Mouse (Mus musculus) intestine, embryonic 16.5 days (tissue): Measurements from ENCODE around the gene Fcna. TPM values are rescaled to one million over a fixed set of nuclear protein-coding genes. Genes with fewer than 3 reads are reported as not detected.
A peak's percentile ranks its signal among the peaks of the same experiment; 100 is the strongest.

Source experiments
- ATAC-seq: fragments of 200-750 bp; cut with Nextera tagmentation; 2 replicates; pipeline ENCODE4 v1.8.0; 2017; ENCODE audit warnings: moderate TSS enrichment, moderate library complexity
- H3K27ac ChIP-seq: fragments of 300-500 bp; sonication (generic); 2 replicates; pipeline ENCODE4 v1.5.1; 2014; ENCODE audit warnings: mild to moderate bottlenecking, low read length
- H3K27me3 ChIP-seq: fragments of 300-500 bp; sonication (generic); replicated peaks from 2 replicates; pipeline ENCODE4 v1.6.1; 2014; ENCODE audit warnings: low read length, control low read depth, mixed read lengths; ENCODE audit not compliant: control insufficient read depth, insufficient read depth
- H3K36me3 ChIP-seq: fragments of 300-500 bp; sonication (generic); 2 replicates; pipeline ENCODE4 v1.6.1; 2014; ENCODE audit warnings: low read length, control low read depth; ENCODE audit not compliant: control insufficient read depth, insufficient read depth
- H3K4me1 ChIP-seq: fragments of 300-500 bp; sonication (generic); 2 replicates; pipeline ENCODE4 v1.6.1; 2014; ENCODE audit warnings: low read length, control low read depth, mixed read lengths; ENCODE audit not compliant: control insufficient read depth, insufficient read depth
- H3K4me2 ChIP-seq: fragments of 300-500 bp; sonication (generic); 2 replicates; pipeline ENCODE4 v1.6.1; 2014; ENCODE audit warnings: low read depth, low read length, control low read depth
- H3K4me3 ChIP-seq: fragments of 300-500 bp; sonication (generic); 2 replicates; pipeline ENCODE4 v1.5.1; 2014; ENCODE audit warnings: mild to moderate bottlenecking, low read length
- H3K9ac ChIP-seq: fragments of 300-500 bp; sonication (generic); 2 replicates; pipeline ENCODE4 v1.6.1; 2014; ENCODE audit warnings: low read depth, low read length
- H3K9me3 ChIP-seq: fragments of 300-500 bp; sonication (generic); 2 replicates; pipeline ENCODE4 v1.6.1; 2016; ENCODE audit warnings: low read length, control low read depth; ENCODE audit not compliant: control insufficient read depth
- whole genome bisulfite sequencing: fragments of 180-500 bp; shearing (Covaris S2); extraction: QIAGEN DNeasy Blood & Tissue Kit; methylation state at CpG from one replicate; pipeline ENCODE4 v1.1.7; 2014; 5-methylcytosine and 5-hydroxymethylcytosine counted together
- polyA plus RNA-seq: library from polyadenylated mRNA; unstranded; fragments of >200 nt; fragmentation: Nextera tagmentation; extraction: Ambion mirVana; gene quantifications from 2 replicates; pipeline ENCODE4 v1.2.1, GENCODE M21; 2015

Fcna gene
- polyA plus RNA-seq, 1 experiment from 2014 or later: 7.1 TPM

GRCm38 (mm10) chr2:25620386-25620785 lies 7.4 kb downstream of the Fcna start:
- Histone ChIP-seq H3K9me3 (no peaks in the 10 kb centered on the region), H3K27me3 (peaks cover 17% of the 10 kb centered on the region; the same call in 1 of the 2 replicates), H3K4me3 (no peak overlapping the region), H3K9ac (no peak overlapping the region), H3K27ac (no peak overlapping the region), H3K4me1 (peaks cover 7% of the 10 kb centered on the region; the same call in 1 of the 2 replicates), H3K4me2 (no peak overlapping the region), H3K36me3 (no peaks in the 10 kb centered on the region)
- 82% methylated on average over 6 of the region's 6 CpGs for WGBS
- no peak for ATAC-seq

GRCm38 (mm10) chr2:25617578-25617977 lies 10.3 kb downstream of the Fcna start, which contains the start of gene Ccdc183:
Ccdc183 (minus strand) TSS chr2:25617678.
- Histone ChIP-seq H3K36me3 (no peaks in the 10 kb centered on the region), H3K4me1 (peaks cover 7% of the 10 kb centered on the region; the same call in 1 of the 2 replicates), H3K27me3 (peaks cover 25% of the 10 kb centered on the region; the same call in 1 of the 2 replicates), H3K9me3 (no peaks in the 10 kb centered on the region), H3K4me3 (no peak within 1 kb of the TSS), H3K27ac (no peak within 1 kb of the TSS), H3K4me2 (no peak within 1 kb of the TSS), H3K9ac (no peak within 1 kb of the TSS)
- ATAC-seq: no peak
- 80% methylated on average over 3 of the region's 3 CpGs for WGBS

DNA sequence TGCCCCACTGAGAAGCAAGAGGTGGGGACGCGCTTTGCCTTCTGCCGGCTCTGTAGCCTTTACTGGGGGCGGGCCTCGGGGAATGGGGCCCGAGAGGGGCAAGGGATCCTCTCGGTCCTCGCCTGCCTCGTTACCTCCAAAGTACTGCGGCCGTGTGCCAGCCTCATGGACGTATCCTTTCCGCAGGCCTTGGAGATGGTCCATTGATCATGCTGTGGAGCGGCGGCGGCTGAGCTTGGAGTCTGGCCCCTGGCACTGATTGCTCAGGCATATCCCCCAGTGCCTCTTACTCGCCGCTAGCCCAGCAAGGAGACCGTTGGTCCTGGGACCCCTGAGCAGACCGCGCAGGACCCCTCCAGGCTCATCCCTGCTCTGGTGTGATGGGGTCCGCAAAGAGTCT lies 11.4 kb downstream of the Fcna start:
- no peak overlapping the region for H3K9ac ChIP-seq
- H3K27me3 ChIP-seq: peaks cover 25% of the 10 kb centered on the region; the same call in 1 of the 2 replicates
- no peak for ATAC-seq
- H3K4me3 ChIP-seq: peak overlapping the region; percentile 25
- H3K4me1 ChIP-seq: peaks cover 7% of the 10 kb centered on the region; the same call in 1 of the 2 replicates
- H3K9me3 ChIP-seq: no peaks in the 10 kb centered on the region
- WGBS: 16% methylated on average over 22 of the region's 22 CpGs
- H3K36me3 ChIP-seq: no peaks in the 10 kb centered on the region
- H3K4me2 ChIP-seq: peak overlapping the region; percentile 52
- no peak overlapping the region for H3K27ac ChIP-seq

DNA sequence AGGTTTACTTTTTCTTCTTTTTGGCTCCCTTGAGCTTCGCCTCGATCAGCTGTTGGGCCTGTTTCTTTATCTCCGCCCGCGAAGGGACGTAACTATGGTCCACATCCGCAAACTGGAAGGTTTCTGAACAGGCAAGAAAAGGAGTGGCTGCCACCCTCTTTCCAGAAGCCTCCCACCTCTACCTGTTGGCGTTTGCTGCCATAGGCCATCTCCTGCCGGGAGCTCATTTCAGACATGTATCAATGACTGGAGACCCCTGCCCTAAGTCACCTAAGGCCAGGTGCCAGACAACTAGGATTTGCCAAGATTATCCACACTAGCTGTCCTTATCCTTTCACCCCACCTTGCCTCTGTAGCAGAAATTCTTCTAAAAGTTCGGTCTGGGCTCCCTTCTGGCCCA lies 19.2 kb downstream of the Fcna start:
- Histone ChIP-seq H3K4me3 (peak overlapping the region; percentile 100), H3K4me1 (peaks cover 16% of the 10 kb centered on the region), H3K27ac (peak overlapping the region; percentile 93; the same call in 1 of the 2 replicates), H3K9me3 (no peaks in the 10 kb centered on the region), H3K4me2 (peak overlapping the region; percentile 59), H3K36me3 (no peaks in the 10 kb centered on the region), H3K27me3 (no peaks in the 10 kb centered on the region), H3K9ac (peak overlapping the region; percentile 99)
- ATAC-seq: peak; percentile 23
- 58% methylated on average over 10 of the region's 10 CpGs for WGBS

DNA sequence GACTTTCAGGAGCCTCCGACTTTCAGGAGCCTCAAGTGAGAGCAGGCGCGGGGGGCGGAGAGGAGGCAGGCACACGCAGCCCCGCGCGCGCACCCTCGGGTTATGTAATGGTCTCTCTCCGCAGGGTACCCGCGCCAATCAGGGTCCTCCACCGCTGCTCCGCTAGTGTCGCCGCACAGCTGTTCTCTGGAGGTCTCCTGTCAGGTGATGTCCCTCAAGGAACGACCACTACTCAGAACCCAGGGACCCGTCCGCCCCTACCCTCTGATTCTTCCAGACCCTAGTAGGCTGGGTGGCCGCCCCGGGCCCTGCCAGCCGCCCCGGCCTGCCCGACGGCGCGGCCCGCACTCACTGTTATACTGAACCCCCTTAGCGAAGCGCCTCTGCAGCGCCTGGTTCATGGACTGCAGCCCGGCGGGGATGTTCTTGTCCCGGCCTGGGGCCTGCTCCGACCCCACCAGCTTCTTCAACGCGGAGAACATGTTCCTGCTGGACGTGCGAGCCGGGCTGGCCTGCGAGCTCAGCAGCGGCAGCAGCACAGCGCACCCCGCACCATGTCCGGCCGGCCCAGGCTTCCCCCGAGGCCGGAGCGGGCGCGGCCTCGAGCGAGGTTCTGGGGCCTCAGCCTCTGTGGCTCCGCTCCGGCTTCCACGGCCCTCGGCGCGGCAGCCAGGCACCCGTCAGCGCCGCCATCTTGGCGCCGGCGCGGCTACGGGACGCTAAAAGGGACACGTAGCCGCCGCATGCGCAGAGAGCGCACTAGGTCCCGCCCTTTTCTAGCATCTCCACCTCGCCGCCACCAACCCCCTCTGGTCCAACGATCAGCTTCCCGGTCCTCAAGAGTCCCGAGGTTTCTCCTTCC lies 19.8 kb downstream of the Fcna start, which contains the start of gene Rabl6:
TSS of gene Rabl6 (minus strand) at position 761 of the 862 bp plus-strand sequence.
- peak; percentile 93 for ATAC-seq
- Histone ChIP-seq H3K4me1 (peaks cover 16% of the 10 kb centered on the region), H3K9ac (peak within 1 kb of the TSS; percentile 99), H3K4me3 (peak within 1 kb of the TSS; percentile 100), H3K27me3 (no peaks in the 10 kb centered on the region), H3K4me2 (peak within 1 kb of the TSS; percentile 59), H3K36me3 (no peaks in the 10 kb centered on the region), H3K9me3 (no peaks in the 10 kb centered on the region), H3K27ac (peak within 1 kb of the TSS; percentile 93)
- under 1% methylated on average over 79 of the region's 80 CpGs for WGBS

DNA sequence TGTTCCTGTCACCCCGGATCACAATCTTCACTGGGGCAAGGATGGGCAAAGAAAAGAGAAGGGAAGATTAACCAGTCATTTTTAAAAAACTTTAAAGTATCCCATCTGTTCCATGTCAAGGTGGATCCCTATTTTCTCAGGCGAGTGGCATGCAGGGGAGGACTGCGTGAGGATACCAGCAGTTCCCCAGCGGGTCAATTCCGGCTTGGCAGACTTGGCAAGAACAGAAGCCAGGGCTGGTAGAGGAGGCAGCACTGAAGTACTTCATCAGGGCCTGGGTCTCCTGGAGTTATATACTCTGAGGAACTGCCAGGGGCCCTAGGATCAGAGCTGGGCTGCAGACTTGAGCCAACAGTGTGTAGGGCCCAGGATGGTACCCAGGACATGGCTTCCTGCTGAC lies 25.3 kb downstream of the Fcna start:
- H3K9ac ChIP-seq: no peak overlapping the region
- no peak overlapping the region for H3K4me3 ChIP-seq
- H3K36me3 ChIP-seq: peaks cover 13% of the 10 kb centered on the region
- ATAC-seq: no peak
- WGBS: 91% methylated on average over 5 of the region's 5 CpGs
- H3K27ac ChIP-seq: no peak overlapping the region
- H3K4me1 ChIP-seq: peaks cover 11% of the 10 kb centered on the region
- no peak overlapping the region for H3K4me2 ChIP-seq
- no peaks in the 10 kb centered on the region for H3K9me3 ChIP-seq
- no peaks in the 10 kb centered on the region for H3K27me3 ChIP-seq

GRCm38 (mm10) chr2:25600037-25600436 lies 27.8 kb downstream of the Fcna start:
- Histone ChIP-seq H3K4me1 (no peaks in the 10 kb centered on the region), H3K4me2 (no peak overlapping the region), H3K27me3 (no peaks in the 10 kb centered on the region), H3K36me3 (peaks cover 26% of the 10 kb centered on the region), H3K4me3 (no peak overlapping the region), H3K9me3 (no peaks in the 10 kb centered on the region), H3K27ac (no peak overlapping the region), H3K9ac (no peak overlapping the region)
- whole genome bisulfite sequencing: 83% methylated on average over 2 of the region's 2 CpGs
- ATAC-seq: no peak

- 93% methylated on average over 1 of the region's 1 CpGs for WGBS
- no peak for ATAC-seq
- no peak overlapping the region for H3K4me2 ChIP-seq
- H3K27me3 ChIP-seq: no peaks in the 10 kb centered on the region
- H3K9ac ChIP-seq: no peak overlapping the region
- no peak overlapping the region for H3K27ac ChIP-seq
- peaks cover 26% of the 10 kb centered on the region for H3K36me3 ChIP-seq
- no peaks in the 10 kb centered on the region for H3K4me1 ChIP-seq
- H3K9me3 ChIP-seq: no peaks in the 10 kb centered on the region
- no peak overlapping the region for H3K4me3 ChIP-seq
Observed at GRCm38 (mm10) chr2:25598749-25599148, 29.1 kb downstream of the Fcna start.

- no peaks in the 10 kb centered on the region for H3K27me3 ChIP-seq
- H3K36me3 ChIP-seq: peaks cover 32% of the 10 kb centered on the region
- H3K4me3 ChIP-seq: no peak overlapping the region
- 93% methylated on average over 5 of the region's 5 CpGs for whole genome bisulfite sequencing
- H3K4me2 ChIP-seq: no peak overlapping the region
- no peaks in the 10 kb centered on the region for H3K4me1 ChIP-seq
- no peak overlapping the region for H3K9ac ChIP-seq
- no peak overlapping the region for H3K27ac ChIP-seq
- ATAC-seq: no peak
- no peaks in the 10 kb centered on the region for H3K9me3 ChIP-seq
Observed at GRCm38 (mm10) chr2:25596765-25597510, 30.9 kb downstream of the Fcna start.
